Mouse (Mus musculus) ES-E14 (cell line): ENCODE measurements around the gene Eci1. TPM values are rescaled to one million over a fixed set of nuclear protein-coding genes. Genes with fewer than 3 reads are reported as not detected.

Source experiments
- DNase-seq: peaks from one replicate; pipeline ENCODE4 v3.0.0-alpha.2; 2013; ENCODE audit warnings: low read depth, low spot score
- H3K27ac ChIP-seq: 2 replicates; pipeline ENCODE4 v1.5.1; 2012; ENCODE audit warnings: low read depth, mild to moderate bottlenecking, low read length, moderate library complexity, mixed read lengths; ENCODE audit not compliant: poor library complexity, insufficient read depth, severe bottlenecking
- H3K36me3 ChIP-seq: 2 replicates; pipeline ENCODE4 v1.6.1; 2012; ENCODE audit warnings: mild to moderate bottlenecking, low read length, moderate library complexity, mixed read lengths; ENCODE audit not compliant: control insufficient read depth, poor library complexity, insufficient read depth, severe bottlenecking
- H3K4me1 ChIP-seq, 2 experiments: fragments of 150-350 bp in 1 of 2; sonication (generic) in 1 of 2; 2 replicates each; pipeline ENCODE4 v1.6.1; 2012; ENCODE audit warnings: low read length in 2 of 2, mild to moderate bottlenecking in 1 of 2, mixed read lengths in 1 of 2; ENCODE audit not compliant: control insufficient read depth in 2 of 2, insufficient read depth in 2 of 2, poor library complexity in 1 of 2
- H3K4me3 ChIP-seq, 2 experiments: fragments of 150-350 bp in 1 of 2; sonication (generic) in 1 of 2; 2 replicates each; pipeline ENCODE4 v1.5.1; 2012; ENCODE audit warnings: low read length in 2 of 2, low read depth in 1 of 2, mild to moderate bottlenecking in 1 of 2, mixed read lengths in 1 of 2; ENCODE audit not compliant: insufficient read depth in 1 of 2, poor library complexity in 1 of 2, severe bottlenecking in 1 of 2
- H3K9ac ChIP-seq: 2 replicates; pipeline ENCODE4 v1.6.1; 2012; ENCODE audit warnings: low read depth, mild to moderate bottlenecking, low read length, mixed read lengths; ENCODE audit not compliant: poor library complexity, insufficient read depth, severe bottlenecking
- H3K9me3 ChIP-seq: fragments of 150-350 bp; sonication (generic); 2 replicates; pipeline ENCODE4 v1.6.1; 2012; ENCODE audit warnings: low read depth, mild to moderate bottlenecking, low read length; ENCODE audit not compliant: control insufficient read depth, insufficient read depth
- CHD2 ChIP-seq: IDR thresholded peaks from 2 replicates; pipeline ENCODE4 v1.6.1; 2014; ENCODE audit warnings: mild to moderate bottlenecking, low read depth, low read length, inconsistent platforms
- HCFC1 ChIP-seq: IDR thresholded peaks from 2 replicates; pipeline ENCODE4 v1.6.1; 2012; ENCODE audit warnings: low read length, inconsistent platforms, borderline replicate concordance; ENCODE audit not compliant: insufficient read depth
- MAFK ChIP-seq: IDR thresholded peaks from 2 replicates; pipeline ENCODE4 v1.6.1; 2014; ENCODE audit warnings: mild to moderate bottlenecking, low read depth, low read length, inconsistent platforms; ENCODE audit not compliant: insufficient read depth
- ZC3H11A ChIP-seq: IDR thresholded peaks from 2 replicates; pipeline ENCODE4 v1.6.1; 2012; ENCODE audit warnings: low read depth, mild to moderate bottlenecking, inconsistent platforms, low read length, borderline replicate concordance
- ZNF384 ChIP-seq: IDR thresholded peaks from 2 replicates; pipeline ENCODE4 v1.6.1; 2012; ENCODE audit warnings: low read depth, low read length, inconsistent platforms
- in situ Hi-C, 2 experiments: fragments of 600-800 bp; cut with MboI; formaldehyde crosslinking; loops; one replicate each; pipeline ENCODE4 v1.15.1; 2025; ENCODE audit warnings: low sequenced_read_pairs in 2 of 2, inconsistent platforms in 1 of 2; ENCODE audit not compliant: unreplicated experiment in 2 of 2
- total RNA-seq: library from RNA; depleted of rRNA; stranded (reverse); fragments of 300-350 nt; gene quantifications from 2 replicates; pipeline ENCODE4 v1.2.3, GENCODE M21; 2012

The Eci1 gene
- total RNA-seq, 1 experiment, result 42.9 TPM

DNA sequence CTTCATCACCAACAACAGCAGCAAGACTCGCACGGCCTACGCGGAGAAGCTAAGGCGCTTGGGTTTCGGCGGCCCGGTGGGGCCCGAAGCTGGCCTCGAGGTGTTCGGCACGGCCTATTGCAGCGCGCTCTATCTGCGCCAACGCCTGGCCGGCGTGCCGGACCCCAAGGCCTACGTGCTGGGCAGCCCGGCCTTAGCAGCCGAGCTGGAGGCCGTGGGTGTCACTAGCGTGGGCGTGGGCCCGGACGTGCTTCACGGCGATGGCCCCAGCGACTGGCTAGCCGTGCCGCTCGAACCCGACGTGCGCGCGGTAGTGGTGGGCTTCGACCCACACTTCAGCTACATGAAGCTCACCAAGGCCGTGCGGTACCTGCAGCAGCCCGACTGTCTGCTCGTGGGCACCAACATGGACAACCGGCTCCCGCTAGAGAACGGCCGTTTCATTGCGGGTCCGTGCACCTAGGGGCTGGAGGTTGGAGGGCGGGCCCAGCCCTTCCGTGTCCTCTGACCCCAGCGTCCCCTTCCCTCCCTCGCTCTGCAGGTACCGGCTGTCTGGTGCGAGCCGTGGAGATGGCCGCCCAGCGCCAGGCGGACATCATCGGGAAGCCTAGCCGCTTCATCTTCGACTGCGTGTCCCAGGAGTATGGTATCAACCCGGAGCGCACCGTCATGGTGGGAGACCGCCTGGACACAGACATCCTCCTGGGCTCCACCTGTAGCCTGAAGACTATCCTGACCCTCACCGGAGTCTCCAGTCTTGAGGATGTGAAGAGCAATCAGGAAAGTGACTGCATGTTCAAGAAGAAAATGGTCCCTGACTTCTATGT is 44.5 kb downstream of the Eci1 start:
- in situ Hi-C loops, result no loop called here
- Histone ChIP-seq H3K9ac (peak overlapping the region; percentile 93), H3K9me3 (no peaks in the 10 kb centered on the region), H3K4me1 (peaks cover 0 to 5% of the 10 kb centered on the region in 2 experiments; a peak in 2 of 4 replicates), H3K36me3 (peaks cover 20% of the 10 kb centered on the region; the same call in 1 of the 2 replicates), H3K4me3 (peak overlapping the region; percentile 75 to 83), H3K27ac (no peak overlapping the region; the same call in 1 of the 2 replicates)
- DNase-seq, result no peak
- no peak for TF ChIP-seq ZC3H11A

DNA sequence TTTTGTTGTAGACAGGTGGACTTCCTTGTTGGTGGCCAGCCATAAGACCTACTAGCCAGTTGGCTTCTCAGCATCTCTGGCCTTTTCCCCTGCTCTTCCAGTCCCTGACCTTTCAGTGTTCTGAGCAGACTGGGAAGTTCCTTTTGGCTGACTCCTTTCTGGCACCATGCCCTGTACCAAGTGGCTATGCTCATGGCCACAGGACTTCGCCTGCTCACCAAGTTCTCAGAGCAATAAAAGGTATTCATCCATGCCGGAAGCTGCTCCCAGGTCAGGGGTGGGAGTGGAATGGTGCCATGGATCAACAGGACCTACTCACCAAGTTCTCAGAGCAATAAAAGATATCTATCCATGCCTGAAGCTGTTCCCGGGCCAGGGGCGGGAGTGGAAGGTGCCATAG is 46.1 kb downstream of the Eci1 start:
- Histone ChIP-seq H3K9ac (no peak overlapping the region), H3K4me1 (peaks cover 0 to 5% of the 10 kb centered on the region in 2 experiments; a peak in 2 of 4 replicates), H3K4me3 (no peak overlapping the region), H3K9me3 (no peaks in the 10 kb centered on the region), H3K27ac (no peak overlapping the region), H3K36me3 (peaks cover 29% of the 10 kb centered on the region; the same call in 1 of the 2 replicates)
- no peak for TF ChIP-seq ZC3H11A
- TF ChIP-seq CHD2, result no peak
- no peak for TF ChIP-seq MAFK
- no peak for DNase-seq
- in situ Hi-C loops, result no loop called here

DNA sequence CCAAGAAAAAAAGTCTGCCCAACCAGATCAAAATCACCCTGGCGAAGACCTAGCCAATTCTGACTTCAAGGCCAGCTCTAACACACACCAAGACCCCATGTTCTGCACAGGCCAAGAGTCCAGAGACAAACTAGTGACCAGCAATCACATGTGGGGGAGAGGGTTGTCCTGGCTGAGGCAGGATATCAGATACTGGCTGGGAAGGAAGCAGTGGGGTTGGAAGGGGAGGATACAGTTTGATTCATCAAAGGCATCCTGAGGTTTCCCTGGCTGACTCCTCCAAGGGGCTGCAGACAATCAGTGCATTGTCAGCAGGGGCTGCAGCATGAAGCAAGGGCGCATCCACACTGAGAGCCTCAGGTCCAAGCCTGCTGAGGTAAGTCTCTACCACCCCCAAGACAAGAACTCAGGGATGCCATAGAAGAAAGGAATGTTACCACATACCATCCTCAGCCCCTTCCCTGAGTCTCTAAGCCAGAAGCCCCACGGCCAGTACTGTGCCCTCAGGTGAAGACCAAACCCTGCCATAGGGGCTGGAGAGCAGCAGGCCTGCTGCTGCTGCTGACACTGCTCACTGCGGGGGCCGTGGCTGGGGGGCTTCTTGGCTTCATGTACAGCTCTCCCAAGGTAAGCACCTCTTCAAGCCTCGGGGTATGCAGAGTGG is 47.3 kb downstream of the Eci1 start, which contains the start of gene Bricd5:
Gene Bricd5, plus strand, starts transcription at position 273 of the 664 bp plus-strand sequence.
- in situ Hi-C loops, result no loop called here
- Histone ChIP-seq H3K9ac (no peak within 1 kb of the TSS), H3K4me1 (peaks cover 0 to 9% of the 10 kb centered on the region in 2 experiments; a peak in 2 of 4 replicates), H3K27ac (no peak within 1 kb of the TSS), H3K9me3 (no peaks in the 10 kb centered on the region), H3K4me3 (no peak within 1 kb of the TSS), H3K36me3 (peaks cover 31% of the 10 kb centered on the region; the same call in 1 of the 2 replicates)
- no peak for DNase-seq
- TF ChIP-seq CHD2 (no peak), ZC3H11A (no peak), ZNF384 (no peak), HCFC1 (no peak), MAFK (no peak)

DNA sequence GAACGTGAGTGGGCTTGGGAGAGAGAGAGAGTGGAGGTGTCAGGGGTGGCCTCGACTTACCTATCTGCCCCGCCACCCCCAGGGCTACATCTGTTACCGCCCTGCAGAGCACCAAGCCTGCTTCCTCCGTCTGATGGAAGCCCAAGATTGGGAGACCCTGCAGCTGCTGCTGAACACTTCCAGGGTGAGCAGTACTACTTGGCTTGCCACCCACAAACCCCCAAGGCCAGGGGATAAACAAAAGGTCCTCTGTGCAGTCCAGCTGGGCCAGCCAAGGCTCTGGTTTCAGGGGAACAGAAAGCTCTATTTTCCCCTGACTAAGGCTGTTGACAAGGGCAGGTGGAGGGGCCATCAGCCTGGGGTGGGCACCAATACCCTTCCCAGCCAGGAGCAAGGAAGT is 48.1 kb downstream of the Eci1 start:
- Histone ChIP-seq H3K4me3 (no peak overlapping the region), H3K9ac (no peak overlapping the region), H3K4me1 (peaks cover 0 to 9% of the 10 kb centered on the region in 2 experiments; a peak in 3 of 4 replicates), H3K9me3 (no peaks in the 10 kb centered on the region), H3K36me3 (peaks cover 31% of the 10 kb centered on the region; the same call in 1 of the 2 replicates), H3K27ac (no peak overlapping the region)
- in situ Hi-C loops, result no loop called here
- TF ChIP-seq CHD2, result no peak
- TF ChIP-seq MAFK, result no peak
- TF ChIP-seq ZC3H11A, result no peak
- no peak for TF ChIP-seq ZNF384
- TF ChIP-seq HCFC1, result no peak
- no peak for DNase-seq
